Mouse (Mus musculus) liver, embryonic 11.5 days (tissue): Measurements from ENCODE around the gene Acsl1. TPM values are rescaled to one million over a fixed set of nuclear protein-coding genes. Genes with fewer than 3 reads are reported as not detected.

Experiments used
- ATAC-seq: fragments of 200-750 bp; cut with Nextera tagmentation; replicated peaks from 2 replicates; pipeline ENCODE4 v1.8.0; 2017; ENCODE audit warnings: moderate number of reproducible peaks, mild to moderate bottlenecking, moderate TSS enrichment, moderate library complexity; ENCODE audit not compliant: low FRiP score
- DNase-seq: peaks from one replicate; pipeline ENCODE4 v3.0.0-alpha.2; 2017; ENCODE audit warnings: low spot score
- H3K27ac ChIP-seq: fragments of 300-500 bp; sonication (generic); 2 replicates; pipeline ENCODE4 v1.5.1; 2014; ENCODE audit warnings: mild to moderate bottlenecking, low read depth, low read length, control low read depth
- H3K27me3 ChIP-seq: fragments of 300-500 bp; sonication (generic); replicated peaks from 2 replicates; pipeline ENCODE4 v1.6.1; 2014; ENCODE audit warnings: low read length, mixed read lengths; ENCODE audit not compliant: control insufficient read depth, insufficient read depth
- H3K36me3 ChIP-seq: fragments of 300-500 bp; sonication (generic); 2 replicates; pipeline ENCODE4 v1.6.1; 2014; ENCODE audit warnings: mild to moderate bottlenecking, low read length, moderate library complexity, mixed read lengths; ENCODE audit not compliant: control insufficient read depth, insufficient read depth
- H3K4me1 ChIP-seq: fragments of 300-500 bp; sonication (generic); replicated peaks from 2 replicates; pipeline ENCODE4 v1.6.1; 2014; ENCODE audit warnings: low read length, mixed read lengths; ENCODE audit not compliant: control insufficient read depth, insufficient read depth
- H3K4me2 ChIP-seq: fragments of 300-500 bp; sonication (generic); 2 replicates; pipeline ENCODE4 v1.6.1; 2014; ENCODE audit warnings: mild to moderate bottlenecking, control low read depth, moderate library complexity
- H3K4me3 ChIP-seq: fragments of 300-500 bp; sonication (generic); 2 replicates; pipeline ENCODE4 v1.5.1; 2014; ENCODE audit warnings: low read depth, low read length, control low read depth
- H3K9ac ChIP-seq: fragments of 300-500 bp; sonication (generic); 2 replicates; pipeline ENCODE4 v1.6.1; 2014; ENCODE audit warnings: low read depth, low read length, control low read depth
- H3K9me3 ChIP-seq: fragments of 300-500 bp; sonication (generic); 2 replicates; pipeline ENCODE4 v1.6.1; 2016; ENCODE audit warnings: low read length, inconsistent platforms, mixed read lengths; ENCODE audit not compliant: control insufficient read depth
- WGBS: fragments of 180-500 bp; shearing (Covaris S2); extraction: QIAGEN DNeasy Blood & Tissue Kit; methylation state at CpG from one replicate; pipeline ENCODE4 v1.1.7; 2014; 5-methylcytosine and 5-hydroxymethylcytosine counted together
- polyA plus RNA-seq: library from polyadenylated mRNA; unstranded; fragments of >200 nt; fragmentation: Nextera tagmentation; extraction: Ambion mirVana; gene quantifications from 2 replicates; pipeline ENCODE4 v1.2.1, GENCODE M21; 2014

The Acsl1 gene
- polyA plus RNA-seq, 1 experiment from 2014 or later: 47.3 TPM

DNA sequence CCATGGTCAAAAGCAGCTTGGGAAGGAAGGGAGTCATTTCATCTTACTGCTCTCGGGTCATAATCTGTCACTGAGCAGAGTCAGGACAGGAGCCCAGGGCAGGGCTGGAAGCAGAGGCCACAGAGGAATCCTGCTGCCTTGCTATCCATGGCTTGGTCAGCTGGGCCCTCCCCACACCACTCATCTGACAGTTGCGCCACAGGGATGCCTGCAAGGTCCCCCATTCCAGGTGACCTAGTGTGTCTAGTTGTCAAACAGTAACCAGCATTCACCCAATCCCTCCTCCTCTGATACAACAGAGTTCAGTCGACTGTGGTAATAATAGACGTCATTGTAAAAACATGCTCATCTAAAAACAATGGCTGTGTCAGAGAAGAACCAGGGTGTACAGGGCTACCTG, 58.7 kb downstream of the Acsl1 start:
- 69% methylated on average over 4 of the region's 4 CpGs for WGBS
- Histone ChIP-seq H3K27me3 (no peaks in the 10 kb centered on the region), H3K4me2 (no peak overlapping the region), H3K4me1 (no peaks in the 10 kb centered on the region), H3K36me3 (peaks cover under 1% of the 10 kb centered on the region), H3K9me3 (no peaks in the 10 kb centered on the region), H3K27ac (no peak overlapping the region), H3K4me3 (no peak overlapping the region), H3K9ac (no peak overlapping the region)
- ATAC-seq: peak; percentile 48
- DNase-seq: no peak

DNA sequence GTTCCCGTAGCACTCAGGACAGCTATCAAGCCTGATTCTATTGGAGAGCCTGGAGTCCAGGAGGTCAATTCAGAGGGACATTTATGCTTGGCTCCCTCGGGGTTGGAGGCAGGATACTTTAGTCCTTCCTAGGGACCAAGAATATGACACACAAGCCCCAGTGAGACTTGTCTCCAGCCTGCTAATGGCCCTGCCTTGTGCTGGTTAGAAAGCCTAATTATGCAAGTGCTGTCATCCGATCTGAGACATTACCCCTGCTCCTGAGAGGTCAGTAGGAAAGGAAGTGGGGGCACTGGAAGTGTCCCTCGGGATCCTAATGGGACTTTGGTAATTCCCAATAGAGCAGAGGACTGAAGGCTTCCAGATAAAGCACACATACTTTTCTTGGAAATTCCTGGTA, 59.7 kb downstream of the Acsl1 start:
- Histone ChIP-seq H3K27me3 (no peaks in the 10 kb centered on the region), H3K27ac (no peak overlapping the region), H3K36me3 (peaks cover 4% of the 10 kb centered on the region), H3K9me3 (no peaks in the 10 kb centered on the region), H3K4me2 (no peak overlapping the region), H3K9ac (no peak overlapping the region), H3K4me3 (no peak overlapping the region), H3K4me1 (no peaks in the 10 kb centered on the region)
- ATAC-seq (no peak), DNase-seq (no peak)
- WGBS: 50% methylated on average over 4 of the region's 4 CpGs

DNA sequence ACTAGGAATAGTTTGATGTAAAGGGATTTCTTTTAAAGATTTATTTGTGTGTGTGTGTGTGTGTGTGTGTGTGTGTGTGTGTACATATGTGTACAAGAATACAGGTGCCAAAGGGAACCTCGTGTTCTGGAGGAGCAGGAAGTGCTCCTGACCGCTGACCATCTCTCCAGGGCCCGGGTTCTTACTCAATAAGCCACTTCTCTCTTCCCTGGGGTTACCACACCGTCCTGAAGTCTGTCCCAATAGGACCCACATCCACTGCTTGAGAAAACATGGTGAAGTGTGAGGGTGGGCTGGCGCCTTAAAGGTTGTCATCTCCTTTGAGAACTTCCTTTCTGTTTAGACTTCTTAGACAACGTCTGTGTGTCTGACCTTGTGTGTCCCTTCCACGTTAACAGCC, 63.1 kb downstream of the Acsl1 start:
- no peak for DNase-seq
- Histone ChIP-seq H3K4me3 (no peak overlapping the region), H3K4me2 (no peak overlapping the region), H3K27me3 (no peaks in the 10 kb centered on the region), H3K27ac (no peak overlapping the region), H3K36me3 (peaks cover 4% of the 10 kb centered on the region), H3K9ac (no peak overlapping the region), H3K4me1 (no peaks in the 10 kb centered on the region), H3K9me3 (no peaks in the 10 kb centered on the region)
- 78% methylated on average over 7 of the region's 7 CpGs for WGBS
- ATAC-seq: no peak

DNA sequence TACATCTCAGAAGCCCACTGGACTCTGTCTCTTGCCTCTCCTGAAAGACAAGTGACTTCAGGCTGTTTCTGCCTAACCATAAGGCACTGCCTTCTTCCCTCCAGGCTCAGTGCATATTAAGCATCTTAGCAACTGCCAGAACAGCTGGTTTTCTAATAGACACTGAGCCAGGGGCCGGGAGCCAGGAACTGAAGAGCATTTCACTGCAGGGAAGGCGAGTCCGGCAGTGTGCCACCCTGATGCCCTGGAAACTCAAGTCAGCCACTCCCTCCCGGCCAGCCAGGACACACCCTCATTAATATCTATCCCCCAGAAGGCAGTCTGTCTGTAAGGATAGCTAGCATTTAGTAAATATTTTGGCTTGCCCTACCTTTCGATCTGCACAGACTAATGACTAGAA, 68.9 kb downstream of the Acsl1 start:
- Histone ChIP-seq H3K4me2 (peak overlapping the region; percentile 4; the same call in 1 of the 2 replicates), H3K27me3 (no peaks in the 10 kb centered on the region), H3K4me1 (peaks cover 10% of the 10 kb centered on the region), H3K36me3 (peaks cover under 1% of the 10 kb centered on the region; the same call in 1 of the 2 replicates), H3K9ac (no peak overlapping the region), H3K9me3 (no peaks in the 10 kb centered on the region), H3K27ac (no peak overlapping the region), H3K4me3 (no peak overlapping the region)
- ATAC-seq (peak; percentile 88), DNase-seq (no peak)
- 75% methylated on average over 5 of the region's 5 CpGs for WGBS

DNA sequence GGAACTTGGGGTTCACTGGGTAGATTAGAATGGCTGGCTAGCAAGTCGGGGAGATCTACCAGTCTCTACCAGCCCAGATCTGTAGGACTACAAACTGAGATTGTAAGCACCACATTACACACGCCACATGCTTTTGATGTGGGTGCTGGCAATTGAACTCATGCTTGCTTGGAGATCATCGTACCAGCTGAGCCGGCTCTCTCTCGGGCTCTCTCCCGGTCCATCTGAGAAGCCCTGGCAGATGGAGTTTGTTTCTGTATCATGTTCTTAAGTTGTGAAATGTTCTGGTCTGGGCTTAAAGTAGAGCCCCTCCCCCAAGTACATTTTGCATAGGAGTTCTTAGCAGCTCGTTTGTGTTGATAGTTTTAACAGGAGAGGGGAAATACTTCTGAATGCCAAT, 72.4 kb downstream of the Acsl1 start:
- DNase-seq (no peak), ATAC-seq (no peak)
- WGBS: 84% methylated on average over 7 of the region's 7 CpGs
- Histone ChIP-seq H3K4me2 (no peak overlapping the region), H3K9me3 (no peaks in the 10 kb centered on the region), H3K9ac (no peak overlapping the region), H3K36me3 (no peaks in the 10 kb centered on the region), H3K4me1 (peaks cover 15% of the 10 kb centered on the region), H3K27me3 (no peaks in the 10 kb centered on the region), H3K27ac (no peak overlapping the region), H3K4me3 (no peak overlapping the region)

DNA sequence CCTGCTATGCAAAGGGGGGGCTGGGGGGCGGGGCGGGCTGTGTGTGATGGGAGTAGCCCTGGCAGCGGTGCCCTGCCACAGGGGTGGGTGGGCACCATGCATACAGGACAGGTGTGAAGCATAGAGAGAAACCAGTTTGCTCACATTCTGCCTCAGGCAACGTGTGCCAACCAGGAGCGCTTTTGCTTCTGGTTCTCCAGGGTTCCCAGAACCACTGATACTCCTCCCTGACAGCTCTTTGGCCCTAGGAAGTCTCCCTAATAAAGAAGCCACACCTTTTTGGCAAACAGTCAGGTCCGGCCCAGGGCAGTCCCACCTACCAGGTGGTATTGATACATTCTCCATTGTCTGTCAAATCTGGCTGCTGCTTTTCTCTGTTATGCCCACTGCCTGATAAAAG, 72.8 kb downstream of the Acsl1 start:
- WGBS: 77% methylated on average over 6 of the region's 6 CpGs
- DNase-seq (no peak), ATAC-seq (no peak)
- Histone ChIP-seq H3K4me1 (peaks cover 15% of the 10 kb centered on the region), H3K36me3 (no peaks in the 10 kb centered on the region), H3K4me3 (no peak overlapping the region), H3K27ac (no peak overlapping the region), H3K27me3 (no peaks in the 10 kb centered on the region), H3K9ac (no peak overlapping the region), H3K9me3 (no peaks in the 10 kb centered on the region), H3K4me2 (no peak overlapping the region)

DNA sequence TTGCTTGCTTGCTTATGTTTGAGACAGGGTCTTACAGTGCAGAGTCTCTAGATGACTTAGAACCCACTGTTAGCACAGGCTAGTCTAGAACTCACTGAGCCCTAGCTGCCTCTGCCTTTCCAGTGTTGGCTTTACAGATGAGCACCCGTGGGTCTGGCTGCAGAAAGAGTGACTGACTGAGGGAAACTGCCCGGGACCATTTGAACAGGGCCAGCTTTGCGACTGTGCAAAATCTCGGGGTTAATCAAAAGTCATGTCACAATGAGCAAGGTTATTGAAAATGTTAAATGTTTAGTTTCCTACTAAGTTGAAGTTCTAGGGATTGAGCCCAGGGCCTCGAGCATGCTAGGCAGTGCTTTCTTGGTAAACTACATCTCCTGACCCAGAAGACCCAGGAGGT, 75.0 kb downstream of the Acsl1 start:
- no peak overlapping the region; the same call in 1 of the 2 replicates for H3K27ac ChIP-seq
- H3K9me3 ChIP-seq: no peaks in the 10 kb centered on the region
- DNase-seq (no peak), ATAC-seq (no peak)
- no peaks in the 10 kb centered on the region for H3K27me3 ChIP-seq
- H3K9ac ChIP-seq: no peak overlapping the region
- H3K4me2 ChIP-seq: no peak overlapping the region
- H3K36me3 ChIP-seq: no peaks in the 10 kb centered on the region
- H3K4me1 ChIP-seq: peaks cover 7% of the 10 kb centered on the region
- no peak overlapping the region for H3K4me3 ChIP-seq
- 88% methylated on average over 5 of the region's 5 CpGs for WGBS

DNA sequence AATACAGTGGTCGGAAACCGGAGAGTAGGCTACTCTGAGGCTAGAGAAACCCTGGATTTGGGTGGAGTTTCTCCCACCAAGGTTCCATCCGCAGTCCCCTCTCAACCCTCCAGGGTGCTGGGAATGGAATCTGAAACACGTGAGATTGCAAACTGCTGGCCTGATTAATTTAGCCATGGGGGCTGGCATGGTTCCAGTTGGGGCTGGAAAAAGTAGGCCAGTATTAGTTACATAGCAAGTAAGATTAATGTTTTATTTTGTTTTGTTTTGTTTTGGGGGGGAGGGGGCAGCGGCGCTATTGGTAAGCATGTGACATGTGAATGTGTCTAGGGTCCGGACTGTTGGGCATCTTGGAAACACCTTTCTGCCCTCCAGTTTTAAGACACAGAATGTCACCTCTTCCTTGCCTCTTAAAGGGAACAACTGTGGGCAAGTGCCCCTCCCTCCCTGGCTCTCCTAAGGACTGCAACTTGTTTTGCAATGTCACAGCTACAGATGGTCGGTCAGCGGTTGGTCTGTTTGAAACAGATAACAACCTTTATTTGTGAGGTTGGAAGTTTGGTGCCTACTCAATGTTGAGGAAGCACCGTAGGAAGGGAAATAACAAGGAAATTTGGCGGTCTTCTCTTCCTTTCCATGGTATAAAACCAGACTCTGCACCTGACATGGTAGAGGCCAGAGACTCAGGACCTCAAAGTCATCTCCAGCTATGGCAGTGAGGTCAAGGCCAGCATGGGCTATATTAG, 75.8 kb downstream of the Acsl1 start:
- no peak overlapping the region for H3K4me3 ChIP-seq
- peak overlapping the region; percentile 52 for H3K4me2 ChIP-seq
- DNase-seq: peak; percentile 41

DNA sequence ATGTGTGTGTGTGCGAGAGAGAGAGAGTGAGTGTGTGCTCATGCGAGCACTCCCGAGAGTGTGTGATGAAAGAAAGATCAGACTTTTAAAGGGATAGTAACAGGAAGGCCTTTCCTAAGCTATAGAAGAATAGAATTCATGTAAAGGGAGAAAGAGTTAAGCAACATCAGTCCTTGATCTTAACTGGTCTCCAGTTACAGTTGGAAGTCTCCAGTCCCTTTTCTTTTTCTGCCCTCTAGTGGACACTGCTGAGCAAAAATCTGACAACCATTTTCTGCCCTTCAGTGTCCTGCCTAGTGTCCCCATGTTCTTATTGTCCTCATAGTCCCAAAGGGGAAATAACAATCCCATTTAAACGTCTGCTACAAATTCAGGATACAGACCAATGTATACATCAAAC, 76.4 kb downstream of the Acsl1 start:
- WGBS: 30% methylated on average over 4 of the region's 4 CpGs
- Histone ChIP-seq H3K9ac (peak overlapping the region; percentile 56), H3K4me3 (no peak overlapping the region), H3K27ac (peak overlapping the region; percentile 81), H3K4me2 (peak overlapping the region; percentile 52), H3K36me3 (no peaks in the 10 kb centered on the region), H3K27me3 (no peaks in the 10 kb centered on the region), H3K9me3 (no peaks in the 10 kb centered on the region), H3K4me1 (peaks cover 8% of the 10 kb centered on the region)
- DNase-seq (no peak), ATAC-seq (peak; percentile 27)

More for the DNA sequence above, 75.8 kb downstream of the Acsl1 start:
- WGBS: 53% methylated on average over 11 of the region's 11 CpGs
- Histone ChIP-seq H3K27me3 (no peaks in the 10 kb centered on the region), H3K27ac (peak overlapping the region; percentile 81), H3K4me1 (peaks cover 8% of the 10 kb centered on the region), H3K9ac (peak overlapping the region; percentile 56), H3K9me3 (no peaks in the 10 kb centered on the region), H3K36me3 (no peaks in the 10 kb centered on the region)
- ATAC-seq: peak; percentile 84
